Mouse (Mus musculus) heart, postnatal 10 days (tissue): ENCODE measurements around the gene Pcgf6. TPM values are rescaled to one million over a fixed set of nuclear protein-coding genes. Genes with fewer than 3 reads are reported as not detected.
"Not testable (repeated sequence)": the region's sequence is repeated elsewhere in the genome, so short reads cannot be mapped to it uniquely, and the experiment has no call there.

Source experiments
- DNase-seq, 2 experiments: peaks; one replicate each; pipeline ENCODE4 v3.0.0; 2021
- intact Hi-C: fragments of 180-260 bp; cut with DNase I; formaldehyde crosslinking; loops from one replicate; pipeline ENCODE4 v1.15.1; 2025
- total RNA-seq, 2 experiments: library from RNA; stranded (reverse); gene quantifications; 2 replicates each; pipeline ENCODE4 v1.2.3; 2021

The Pcgf6 gene
- total RNA-seq, 2 experiments from 2014 or later, result 3.3 to 3.6 TPM

GRCm38 (mm10) chr19:47000357-47000756, 50.3 kb downstream of the Pcgf6 start:
- DNase-seq, intact Hi-C loops: not testable (repeated sequence)

GRCm38 (mm10) chr19:46999753-47000152, 51.0 kb downstream of the Pcgf6 start:
- no peak for DNase-seq
- intact Hi-C loops, result loop anchor here (10.0 kb wide), 2 partner anchors 325 to 415 kb away; partner anchors contain the start of gene Cyp17a1

DNA sequence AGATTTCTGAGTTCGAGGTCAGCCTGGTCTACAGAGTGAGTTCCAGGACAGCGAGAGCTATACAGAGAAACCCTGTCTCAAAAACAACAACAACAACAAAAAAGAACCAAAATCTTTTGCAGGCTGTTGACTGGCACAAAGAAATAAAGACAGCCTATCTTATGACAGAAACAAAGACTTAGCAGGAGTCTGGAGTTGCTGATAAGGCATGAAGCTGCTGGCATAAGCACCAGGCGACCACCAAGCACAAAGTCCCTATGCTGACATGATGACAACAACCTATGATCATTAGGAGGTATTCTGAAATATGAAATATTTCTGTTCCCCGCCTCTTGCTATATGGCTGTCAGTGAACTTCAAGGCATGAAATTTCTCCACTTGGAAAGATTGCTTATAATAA, 51.8 kb downstream of the Pcgf6 start:
- no peak for DNase-seq
- intact Hi-C loops, result loop anchor here (10.0 kb wide), 2 partner anchors 324 to 414 kb away; partner anchors contain the start of gene Cyp17a1

DNA sequence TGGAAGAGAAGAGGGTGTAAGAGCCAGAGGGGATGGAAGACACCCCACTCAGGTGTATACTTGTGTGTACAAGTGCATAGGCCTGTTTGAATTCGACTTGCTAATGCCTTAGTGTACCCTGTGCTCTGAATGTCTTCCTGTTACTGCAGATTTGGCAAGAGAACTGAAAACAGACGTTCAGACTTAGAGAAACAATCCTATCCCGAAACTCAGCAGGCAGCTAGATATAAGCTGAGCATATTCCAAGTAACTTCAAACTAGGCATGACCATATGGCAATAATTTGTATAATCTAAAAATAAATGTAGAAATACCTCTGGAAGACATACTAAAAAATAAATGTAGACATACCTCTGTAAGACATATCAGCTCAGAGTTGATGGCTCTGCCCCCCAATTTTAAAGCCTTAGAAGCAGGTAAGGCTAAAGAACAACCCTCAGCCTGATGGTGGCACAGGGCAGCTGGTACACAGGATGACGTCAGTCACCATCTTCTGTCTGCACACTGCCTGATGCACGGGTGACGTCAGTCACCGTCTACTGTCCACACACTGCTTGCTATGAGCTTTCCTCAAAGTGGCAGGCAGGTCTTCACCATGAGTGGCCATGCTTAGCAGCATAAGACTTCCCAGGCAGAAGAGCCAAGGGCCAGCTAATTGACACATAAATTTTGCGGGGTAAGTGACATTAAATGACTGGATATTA, 52.4 kb downstream of the Pcgf6 start:
- DNase-seq, result no peak
- intact Hi-C loops, result loop anchor here (10.0 kb wide), 2 partner anchors 324 to 414 kb away; partner anchors contain the start of gene Cyp17a1

DNA sequence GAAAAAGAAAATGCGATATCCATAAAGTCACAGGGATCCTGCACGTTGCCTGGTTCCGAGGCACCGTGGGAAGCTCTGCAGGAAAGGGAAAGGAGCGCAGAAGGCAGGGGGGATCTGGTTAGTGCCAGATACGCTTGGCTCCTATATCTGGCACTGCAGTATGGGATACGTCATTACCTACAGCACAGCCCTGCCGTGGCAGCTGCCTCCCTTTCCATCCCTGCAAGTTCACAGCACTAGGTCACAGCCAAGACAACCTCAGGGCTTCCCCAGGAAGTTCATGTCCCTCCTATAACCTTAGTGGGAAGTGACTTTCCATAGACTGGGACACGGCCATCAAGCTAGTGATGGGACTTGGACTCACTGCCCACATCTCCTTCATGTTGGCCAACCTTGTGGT, 54.6 kb downstream of the Pcgf6 start:
- intact Hi-C loops, result loop anchor here (10.0 kb wide), 2 partner anchors 321 to 411 kb away; partner anchors contain the start of gene Cyp17a1

GRCm38 (mm10) chr19:46992329-46992728, 58.4 kb downstream of the Pcgf6 start:
- intact Hi-C loops, result loop anchor here (5.0 to 10.0 kb wide), 3 partner anchors 95 to 408 kb away; partner anchors contain the start of gene Cyp17a1
- not testable (repeated sequence) for DNase-seq

More for the DNA sequence above, 54.6 kb downstream of the Pcgf6 start:
- DNase-seq, result no peak

DNA sequence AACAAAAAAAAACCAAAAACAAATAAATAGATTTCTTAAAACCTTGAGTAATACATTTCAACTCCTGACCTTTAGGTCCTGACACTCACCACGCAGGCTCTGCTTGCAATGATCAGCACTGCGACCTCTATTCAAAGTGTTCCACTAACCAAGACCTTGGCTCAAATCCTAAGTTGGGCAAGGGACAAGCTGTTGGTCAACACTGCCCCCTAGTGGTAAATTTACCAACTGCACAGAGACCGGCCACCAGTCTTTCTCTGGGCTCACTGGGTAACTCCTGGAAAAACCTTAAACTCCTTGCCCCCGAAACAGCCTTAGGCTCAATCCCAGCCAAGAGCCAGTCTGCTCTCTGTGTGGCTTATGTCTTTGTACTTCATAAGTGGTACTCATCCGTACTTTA, 59.6 kb downstream of the Pcgf6 start:
- intact Hi-C loops, result loop anchor here (1.0 to 10.0 kb wide), 6 partner anchors 28 to 406 kb away; partner anchors contain the start of genes Cnnm2 and Cyp17a1
- peak; percentile 88 to 94 for DNase-seq

- intact Hi-C loops, result loop anchor here (1.0 to 10.0 kb wide), 6 partner anchors 28 to 406 kb away; partner anchors contain the start of genes Cnnm2 and Cyp17a1
- not testable (repeated sequence) for DNase-seq
These were observed 60.1 kb downstream of the Pcgf6 start for GRCm38 (mm10) chr19:46990625-46991024.

- DNase-seq, result no peak
- intact Hi-C loops, result loop anchor here (2.0 to 10.0 kb wide), 5 partner anchors 27 to 405 kb away; partner anchors contain the start of genes Cnnm2 and Cyp17a1
These were observed 60.6 kb downstream of the Pcgf6 start for GRCm38 (mm10) chr19:46990153-46990518.

GRCm38 (mm10) chr19:46989479-46990152, 61.1 kb downstream of the Pcgf6 start:
- intact Hi-C loops, result loop anchor here (2.0 to 10.0 kb wide), 5 partner anchors 27 to 405 kb away; partner anchors contain the start of genes Cnnm2 and Cyp17a1
- DNase-seq, result no peak

GRCm38 (mm10) chr19:46988231-46989087, 62.2 kb downstream of the Pcgf6 start:
- intact Hi-C loops, result no loop called here
- DNase-seq, result no peak

DNA sequence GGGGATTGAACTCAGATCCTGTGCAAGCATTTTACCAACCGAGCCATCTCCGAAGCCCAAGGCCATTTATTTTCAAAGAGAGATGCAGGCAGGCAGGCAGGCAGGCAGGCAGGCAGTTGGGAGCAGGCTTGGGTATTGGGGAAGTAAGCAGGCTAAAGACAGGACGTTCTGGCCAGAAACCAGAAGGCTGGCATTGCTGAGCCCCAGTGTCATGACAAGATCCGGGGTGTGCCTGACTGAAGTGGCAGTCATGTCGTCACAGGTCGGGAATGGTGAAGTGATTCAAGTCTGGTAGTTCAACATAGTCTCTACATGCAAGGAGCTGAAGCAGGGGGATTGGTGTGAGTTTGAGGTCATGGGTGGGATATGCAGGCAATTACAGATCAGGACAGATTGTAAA, 63.1 kb downstream of the Pcgf6 start:
- DNase-seq, result peak; percentile 28 to 36
- intact Hi-C loops, result no loop called here

DNA sequence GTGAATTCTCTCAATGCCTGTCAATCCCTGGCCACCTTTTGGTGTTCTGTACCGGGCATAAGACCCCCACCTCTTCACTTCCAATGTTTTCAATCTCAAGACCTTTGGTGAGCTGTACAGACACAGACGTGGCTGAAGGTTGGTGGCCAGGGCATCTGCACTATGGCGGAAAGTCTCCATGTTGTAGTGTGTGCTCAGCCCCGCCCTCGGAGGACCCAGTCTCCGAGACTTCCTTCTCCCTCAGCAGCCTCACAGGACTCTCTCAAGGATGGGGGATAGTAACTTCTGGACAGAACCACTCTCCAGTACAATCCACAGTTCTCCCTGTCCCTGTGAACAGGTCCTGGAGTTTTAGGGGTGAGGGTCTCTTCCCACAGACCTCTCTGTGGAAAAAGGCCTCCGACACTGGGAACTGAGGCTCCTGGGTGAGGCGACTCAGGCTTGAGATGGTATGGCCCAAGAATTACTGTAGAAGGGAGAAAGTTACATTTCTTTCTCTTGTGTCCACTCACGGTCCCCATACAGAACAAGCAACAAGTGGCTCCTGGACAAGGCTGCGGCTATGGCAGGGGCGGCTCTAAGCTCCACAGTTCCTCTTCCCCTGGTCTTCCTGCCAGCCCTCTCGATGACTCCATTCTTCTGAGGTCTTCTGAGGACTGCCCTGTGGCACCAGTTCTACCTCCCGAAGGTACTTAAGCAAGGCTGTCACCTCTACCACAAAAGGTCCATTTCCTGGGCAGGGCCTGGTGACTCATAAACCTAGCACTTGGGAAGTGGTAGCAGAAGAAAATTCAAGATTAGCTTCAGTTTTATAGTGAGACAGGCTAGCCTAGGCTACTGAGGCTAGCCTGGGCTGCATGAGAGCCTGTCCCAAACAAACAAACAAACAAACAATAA, 65.7 kb downstream of the Pcgf6 start:
- DNase-seq, result no peak
- intact Hi-C loops, result no loop called here

DNA sequence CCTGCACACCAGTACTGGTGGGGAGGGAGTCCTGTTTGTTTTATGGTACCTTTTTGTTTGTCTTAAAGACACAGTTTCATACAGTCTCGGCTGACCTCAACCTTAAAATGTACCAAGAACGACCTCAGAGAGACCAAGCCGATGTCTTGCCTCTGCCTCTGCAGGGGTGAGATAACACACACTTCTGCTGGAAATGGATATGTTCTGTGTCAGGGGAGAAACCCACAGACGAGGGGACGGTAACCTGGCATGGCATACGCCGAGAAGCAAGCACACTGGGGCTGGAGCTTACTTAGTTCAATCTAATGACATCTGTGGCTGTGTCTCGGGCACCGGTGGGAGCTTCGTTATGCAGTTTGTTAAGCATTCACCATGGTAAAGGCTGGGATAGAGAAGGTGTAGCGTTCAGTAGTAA, 66.7 kb downstream of the Pcgf6 start:
- no peak for DNase-seq
- intact Hi-C loops, result no loop called here

Other genes with a start within 250 kb of the Pcgf6 start
- not detected for gene Ina, start 36.2 kb downstream of the Pcgf6 start, total RNA-seq
- 100 to 1,000 TPM; 107 to 127 TPM for gene Nt5c2, start 35.8 kb downstream of the Pcgf6 start, total RNA-seq
- 1 to 10 TPM; 3.1 to 4.3 TPM for gene Taf5, start 16.8 kb upstream of the Pcgf6 start, total RNA-seq
- gene Usmg5, start 39.7 kb upstream of the Pcgf6 start, total RNA-seq, result 1,000 to 10,000 TPM; 1,998 to 2,037 TPM
- gene Pdcd11, start 39.9 kb upstream of the Pcgf6 start, total RNA-seq, result 10 to 100 TPM; 13.6 to 14.3 TPM
- 1 to 10 TPM; 4.4 to 4.5 TPM for gene Calhm2, start 87.4 kb upstream of the Pcgf6 start, total RNA-seq
- not detected for gene Calhm1, start 93.3 kb upstream of the Pcgf6 start, total RNA-seq
- not detected for gene Calhm3, start 106.9 kb upstream of the Pcgf6 start, total RNA-seq
- 1 to 10 TPM in 1 of 2 experiments, under 1 TPM in 1; 0.60 to 1.1 TPM for gene Neurl1a, start 127.9 kb upstream of the Pcgf6 start, total RNA-seq